Mouse (Mus musculus) limb, embryonic 14.5 days (tissue): ENCODE results near the gene Keap1. TPM values are rescaled to one million over a fixed set of nuclear protein-coding genes. Genes with fewer than 3 reads are reported as not detected.

Source experiments
- ATAC-seq: fragments of 200-750 bp; cut with Nextera tagmentation; 2 replicates; pipeline ENCODE4 v1.8.0; 2017; ENCODE audit warnings: low read depth, moderate number of reproducible peaks, moderate TSS enrichment; ENCODE audit not compliant: low FRiP score
- DNase-seq: peaks from one replicate; pipeline ENCODE4 v3.0.0-alpha.2; 2015; ENCODE audit warnings: low spot score
- H3K27ac ChIP-seq: fragments of 300-500 bp; sonication (generic); replicated peaks from 2 replicates; pipeline ENCODE4 v1.5.1; 2014; ENCODE audit warnings: low read depth, mild to moderate bottlenecking, low read length, moderate library complexity, mixed read lengths
- H3K27me3 ChIP-seq: fragments of 300-500 bp; sonication (generic); 2 replicates; pipeline ENCODE4 v1.6.1; 2014; ENCODE audit warnings: low read length, mixed read lengths; ENCODE audit not compliant: control insufficient read depth, insufficient read depth
- H3K36me3 ChIP-seq: fragments of 300-500 bp; sonication (generic); 2 replicates; pipeline ENCODE4 v1.6.1; 2014; ENCODE audit warnings: mild to moderate bottlenecking, low read length, moderate library complexity, mixed read lengths; ENCODE audit not compliant: control insufficient read depth, insufficient read depth
- H3K4me1 ChIP-seq: fragments of 300-500 bp; sonication (generic); 2 replicates; pipeline ENCODE4 v1.6.1; 2014; ENCODE audit warnings: antibody characterized with exemption, low read length, mixed read lengths; ENCODE audit not compliant: control insufficient read depth, insufficient read depth
- H3K4me2 ChIP-seq: fragments of 300-500 bp; sonication (generic); replicated peaks from 2 replicates; pipeline ENCODE4 v1.6.1; 2014; ENCODE audit warnings: low read depth, mild to moderate bottlenecking, low read length, moderate library complexity; ENCODE audit not compliant: severe bottlenecking
- H3K4me3 ChIP-seq: fragments of 300-500 bp; sonication (generic); replicated peaks from 2 replicates; pipeline ENCODE4 v1.5.1; 2014; ENCODE audit warnings: low read length
- H3K9ac ChIP-seq: fragments of 300-500 bp; sonication (generic); 2 replicates; pipeline ENCODE4 v1.6.1; 2014; ENCODE audit warnings: mild to moderate bottlenecking, low read depth, low read length, moderate library complexity; ENCODE audit not compliant: severe bottlenecking
- H3K9me3 ChIP-seq: fragments of 300-500 bp; sonication (generic); 2 replicates; pipeline ENCODE4 v1.6.1; 2016; ENCODE audit warnings: low read length; ENCODE audit not compliant: control insufficient read depth
- POLR2A ChIP-seq: fragments of 200-500 bp; IDR thresholded peaks from 2 replicates; pipeline ENCODE4 v1.8.0; 2012; ENCODE audit warnings: inconsistent platforms, mild to moderate bottlenecking, moderate library complexity, borderline replicate concordance; ENCODE audit not compliant: insufficient read depth, insufficient read length; ENCODE audit errors: extremely low read depth
- WGBS: fragments of 180-500 bp; shearing (Covaris S2); extraction: QIAGEN DNeasy Blood & Tissue Kit; methylation state at CpG from one replicate; pipeline ENCODE4 v1.1.7; 2014; 5-methylcytosine and 5-hydroxymethylcytosine counted together
- polyA plus RNA-seq, 2 experiments: library from polyadenylated mRNA; depleted of rRNA in 1 of 2; stranded (reverse) in 1 of 2; unstranded in 1 of 2; fragments of >200 nt; fragmentation: Nextera tagmentation in 1 of 2; extraction: Ambion mirVana in 1 of 2; gene quantifications; 2 replicates each; pipeline versions ENCODE4 v1.2.1 to v1.2.3; 2012 to 2014

Keap1 gene
- polyA plus RNA-seq, 2 experiments, result 50.4 to 52.8 TPM

DNA sequence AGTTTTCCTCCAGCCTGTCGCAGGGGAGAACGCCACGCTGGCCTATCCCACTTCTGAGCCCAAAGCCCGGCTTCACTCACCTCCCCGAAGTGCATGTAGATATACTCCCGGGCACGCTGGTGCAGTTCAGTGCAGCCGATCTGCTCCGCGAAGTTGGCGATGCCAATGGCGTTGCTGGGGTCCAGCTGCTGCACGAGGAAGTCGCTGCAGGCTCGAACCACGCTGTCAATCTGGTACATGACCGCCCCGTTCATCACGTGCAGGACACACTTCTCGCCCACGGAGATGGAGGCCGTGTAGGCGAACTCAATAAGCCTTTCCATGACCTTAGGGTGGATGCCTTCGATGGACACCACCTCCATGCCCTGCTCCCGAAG, 2.2 kb downstream of the Keap1 start:
- peaks cover 11% of the 10 kb centered on the region for H3K4me1 ChIP-seq
- no peaks in the 10 kb centered on the region for H3K9me3 ChIP-seq
- H3K27me3 ChIP-seq, result 0 out of 2 replicates have a peak, but pooled peaks cover under 1% of the 10 kb centered on the region
- 83% methylated on average over 25 of the region's 25 CpGs for WGBS
- peak overlapping the region; percentile 95 for H3K27ac ChIP-seq
- ATAC-seq, result no peak
- peaks cover 49% of the 10 kb centered on the region for H3K36me3 ChIP-seq
- H3K4me3 ChIP-seq, result peak overlapping the region; percentile 90
- H3K4me2 ChIP-seq, result peak overlapping the region; percentile 57
- H3K9ac ChIP-seq, result peak overlapping the region; percentile 97
- DNase-seq, result no peak
- TF ChIP-seq POLR2A, result no peak

DNA sequence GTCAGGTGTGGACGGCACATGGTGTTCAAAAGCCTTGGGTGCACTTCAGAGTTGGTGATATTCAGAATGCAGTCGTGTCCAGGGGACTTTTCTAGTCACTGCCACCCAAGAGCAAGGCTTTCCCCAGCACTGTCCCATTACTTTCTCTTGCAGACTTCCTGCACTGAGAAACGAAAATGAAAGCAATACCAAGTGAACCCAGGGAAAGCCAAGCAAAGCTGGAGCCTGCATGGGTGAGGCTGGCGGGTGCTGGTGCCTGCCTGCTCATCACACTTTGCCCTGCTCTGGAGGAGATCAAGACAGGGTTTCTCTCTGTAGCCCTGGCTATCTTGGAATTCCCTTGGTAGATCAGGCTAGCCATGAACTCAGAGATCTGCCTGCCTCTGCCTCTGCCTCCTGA, 3.8 kb downstream of the Keap1 start:
- H3K9ac ChIP-seq, result no peak overlapping the region
- H3K27me3 ChIP-seq, result no peaks in the 10 kb centered on the region
- H3K36me3 ChIP-seq, result peaks cover 65% of the 10 kb centered on the region
- peaks cover 11% of the 10 kb centered on the region for H3K4me1 ChIP-seq
- no peak for TF ChIP-seq POLR2A
- no peak overlapping the region for H3K4me2 ChIP-seq
- H3K27ac ChIP-seq, result no peak overlapping the region
- WGBS, result 85% methylated on average over 4 of the region's 4 CpGs
- no peaks in the 10 kb centered on the region for H3K9me3 ChIP-seq
- no peak overlapping the region for H3K4me3 ChIP-seq
- DNase-seq, result no peak
- no peak for ATAC-seq

DNA sequence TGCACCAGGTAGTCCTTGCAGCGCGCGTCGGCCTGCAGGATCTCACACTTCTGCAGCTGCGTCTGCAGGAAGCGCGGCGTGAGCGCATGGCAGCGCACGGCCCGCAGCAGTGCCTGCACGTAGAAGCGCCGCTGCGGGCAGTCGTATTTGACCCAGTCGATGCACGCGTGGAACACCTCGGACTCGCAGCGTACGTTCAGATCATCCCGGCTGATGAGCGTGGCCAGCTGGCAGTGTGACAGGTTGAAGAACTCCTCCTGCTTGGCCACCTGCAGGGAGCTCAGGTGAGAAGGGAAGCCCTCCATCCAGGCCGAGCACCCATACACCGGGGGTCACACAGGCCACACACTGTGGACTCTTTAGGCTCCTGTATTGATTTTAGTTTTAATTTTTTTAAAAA, 5.4 kb downstream of the Keap1 start:
- DNase-seq, result no peak
- H3K27me3 ChIP-seq, result no peaks in the 10 kb centered on the region
- no peak overlapping the region for H3K9ac ChIP-seq
- 84% methylated on average over 28 of the region's 28 CpGs for WGBS
- H3K4me2 ChIP-seq, result no peak overlapping the region
- no peak overlapping the region for H3K27ac ChIP-seq
- TF ChIP-seq POLR2A, result no peak
- peaks cover 79% of the 10 kb centered on the region for H3K36me3 ChIP-seq
- no peak overlapping the region for H3K4me3 ChIP-seq
- peaks cover 11% of the 10 kb centered on the region for H3K4me1 ChIP-seq
- ATAC-seq, result no peak
- H3K9me3 ChIP-seq, result no peaks in the 10 kb centered on the region

DNA sequence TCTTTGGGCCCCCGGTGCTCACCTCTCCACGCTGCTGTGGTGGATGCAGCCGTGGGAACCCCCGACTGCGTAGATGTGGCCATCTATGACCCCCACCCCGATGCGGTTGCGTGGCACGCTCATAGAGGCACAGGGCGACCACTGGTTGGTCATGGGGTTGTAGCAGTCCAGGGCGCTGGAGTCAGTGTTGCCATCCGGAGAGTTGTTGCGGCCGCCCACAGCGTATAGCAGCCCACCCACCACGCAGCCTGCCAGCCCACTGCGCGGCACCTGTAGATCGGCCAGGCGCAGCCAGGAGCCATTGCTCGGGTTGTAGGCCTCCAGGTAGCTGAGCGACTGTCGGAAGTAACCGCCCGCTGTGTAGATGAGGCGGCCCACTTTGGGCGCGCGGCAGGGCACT, 5.8 kb downstream of the Keap1 start:
- peaks cover 79% of the 10 kb centered on the region for H3K36me3 ChIP-seq
- 92% methylated on average over 29 of the region's 29 CpGs for WGBS

DNA sequence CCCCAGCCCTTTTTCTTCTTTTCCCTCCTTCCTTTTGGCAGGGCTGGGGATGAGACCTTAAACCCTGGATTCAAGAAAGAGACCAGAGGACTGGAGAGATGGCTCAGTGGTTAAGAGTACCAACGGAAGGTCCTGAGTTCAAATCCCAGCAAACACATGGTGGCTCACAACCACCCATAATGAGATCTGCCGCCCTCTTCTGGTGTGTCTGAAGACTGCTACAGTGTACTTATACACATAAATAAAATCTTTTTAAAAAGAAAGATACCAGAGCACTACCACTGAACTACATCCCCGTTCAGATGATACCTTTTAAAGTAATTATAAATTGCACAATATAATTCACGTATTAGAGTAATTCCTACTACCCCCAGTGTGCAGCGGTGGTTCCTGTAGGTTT, 6.3 kb downstream of the Keap1 start:
- DNase-seq, result no peak
- no peak overlapping the region for H3K9ac ChIP-seq
- H3K36me3 ChIP-seq, result peaks cover 79% of the 10 kb centered on the region
- no peaks in the 10 kb centered on the region for H3K27me3 ChIP-seq
- H3K4me3 ChIP-seq, result no peak overlapping the region
- no peaks in the 10 kb centered on the region for H3K9me3 ChIP-seq
- no peak for TF ChIP-seq POLR2A
- WGBS, result 80% methylated on average over 5 of the region's 5 CpGs
- no peak overlapping the region for H3K4me2 ChIP-seq
- peaks cover 11% of the 10 kb centered on the region for H3K4me1 ChIP-seq
- no peak overlapping the region for H3K27ac ChIP-seq
- no peak for ATAC-seq

More for the DNA sequence above, 5.8 kb downstream of the Keap1 start:
- Histone ChIP-seq H3K9me3 (no peaks in the 10 kb centered on the region), H3K4me1 (peaks cover 11% of the 10 kb centered on the region), H3K9ac (no peak overlapping the region), H3K27me3 (no peaks in the 10 kb centered on the region), H3K4me3 (no peak overlapping the region), H3K27ac (no peak overlapping the region), H3K4me2 (no peak overlapping the region)
- ATAC-seq (no peak), DNase-seq (no peak)
- TF ChIP-seq POLR2A, result no peak

DNA sequence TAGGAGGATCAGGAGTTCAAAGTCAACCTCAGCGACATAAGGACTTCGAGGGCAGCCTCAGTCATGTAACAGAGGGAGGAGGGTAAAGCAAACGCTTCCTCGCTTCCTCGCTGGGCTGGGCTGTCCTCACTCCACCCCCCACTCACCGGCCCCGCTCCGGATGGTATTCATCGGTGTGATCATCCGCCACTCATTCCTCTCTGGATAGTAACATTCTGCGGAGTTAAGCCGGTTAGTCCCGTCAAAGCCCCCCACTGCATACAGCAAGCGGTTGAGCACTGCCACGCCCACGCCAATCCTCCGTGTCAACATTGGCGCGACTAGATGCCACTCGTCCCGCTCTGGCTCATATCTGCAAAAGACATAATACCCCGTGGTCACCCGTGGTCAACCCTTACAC, 7.6 kb downstream of the Keap1 start:
- peaks cover 71% of the 10 kb centered on the region for H3K36me3 ChIP-seq
- 65% methylated on average over 23 of the region's 23 CpGs for WGBS

More for the DNA sequence above, 7.6 kb downstream of the Keap1 start:
- H3K4me3 ChIP-seq, result no peak overlapping the region
- H3K9me3 ChIP-seq, result no peaks in the 10 kb centered on the region
- no peaks in the 10 kb centered on the region for H3K27me3 ChIP-seq
- peaks cover 7% of the 10 kb centered on the region for H3K4me1 ChIP-seq
- no peak for TF ChIP-seq POLR2A
- no peak for ATAC-seq
- H3K9ac ChIP-seq, result no peak overlapping the region
- H3K4me2 ChIP-seq, result no peak overlapping the region
- H3K27ac ChIP-seq, result no peak overlapping the region
- no peak for DNase-seq
